ENCODE assay signal across 9 mouse cellular contexts in genomic region chr8:110671309-110671708, GRCm38 (mm10). TPM values are rescaled to one million over a fixed set of nuclear protein-coding genes. Genes with fewer than 3 reads are reported as not detected.
A peak's percentile ranks its signal among the peaks of the same experiment; 100 is the strongest.
DNase-seq lines count a peak whose midpoint lies in the region; ATAC-seq and TF ChIP-seq lines count a peak whose summit lies in the region.
"Had no signal": no experiment of that assay in that cellular context is flagged by ENCODE, and none has a peak within 500 bp of the region (broad histone marks: within the 10 kb centered on the region; RNA-seq: fewer than 3 reads in every experiment).

No protein-coding gene starts in this region.

- H3K9me3 ChIP-seq in forebrain, postnatal 0 days (ENCODE audit: low read length): no peaks in the 10 kb centered on the region
- no peaks in the 10 kb centered on the region for H3K9me3 ChIP-seq in forebrain, embryonic 11.5 days (ENCODE audit: control insufficient read depth, low read length)

- no peaks in the 10 kb centered on the region for H3K4me1 ChIP-seq in forebrain, postnatal 0 days (ENCODE audit: insufficient read depth)
- H3K4me1 ChIP-seq in forebrain, embryonic 11.5 days (replicated peaks; ENCODE audit: control insufficient read depth, insufficient read depth, low read length): no peaks in the 10 kb centered on the region

- TF ChIP-seq CTCF in forebrain, postnatal 0 days (IDR thresholded peaks at IDR 0.05; ENCODE audit: low read depth): 0 out of 2 replicates have a peak, but pooled peaks have one; percentile 2
- no peak for TF ChIP-seq CTCF in brain, embryonic 14.5 days (IDR thresholded peaks at IDR 0.05; ENCODE audit: borderline replicate concordance, extremely low read depth, insufficient read depth, insufficient read length)

- TF ChIP-seq POLR2A in brain, embryonic 14.5 days (IDR thresholded peaks at IDR 0.05; ENCODE audit: borderline replicate concordance, extremely low read depth, insufficient read depth, insufficient read length, poor library complexity, severe bottlenecking): no peak

- H3K4me3 ChIP-seq in forebrain, postnatal 0 days (ENCODE audit: low read depth, low read length): no peak overlapping the region
- H3K4me3 ChIP-seq in forebrain, embryonic 11.5 days (ENCODE audit: low read depth, low read length): no peak overlapping the region

- ATAC-seq in forebrain, postnatal 0 days: no peak
- no peak for ATAC-seq in forebrain, embryonic 11.5 days (replicated peaks; ENCODE audit: low FRiP score)

- peaks cover 26% of the 10 kb centered on the region for H3K36me3 ChIP-seq in forebrain, postnatal 0 days (ENCODE audit: insufficient read depth)
- no peaks in the 10 kb centered on the region; the same call in 1 of the 2 replicates for H3K36me3 ChIP-seq in forebrain, embryonic 11.5 days (ENCODE audit: control insufficient read depth, insufficient read depth, low read length)

- H3K4me2 ChIP-seq in forebrain, postnatal 0 days (ENCODE audit: low read depth): no peak overlapping the region
- no peak overlapping the region for H3K4me2 ChIP-seq in forebrain, embryonic 11.5 days (ENCODE audit: low read depth, low read length, severe bottlenecking)

- H3K9ac ChIP-seq in forebrain, postnatal 0 days: no peak overlapping the region
- H3K9ac ChIP-seq in forebrain, embryonic 11.5 days (ENCODE audit: low read length): no peak overlapping the region

- 68% methylated on average over 6 of the region's 6 CpGs for WGBS in forebrain, postnatal 0 days
- 87% methylated on average over 6 of the region's 6 CpGs for WGBS in forebrain, embryonic 11.5 days

- peak; percentile 51 for DNase-seq in forebrain, postnatal 0 days
- DNase-seq in forebrain, embryonic 11.5 days (ENCODE audit: low spot score): no peak
- DNase-seq in brain, embryonic 14.5 days (ENCODE audit: low read depth): peak; percentile 25
- peak; percentile 75 for DNase-seq in heart, adult 8-10 months (ENCODE audit: low spot score)
- peak; percentile 78 for DNase-seq in kidney, postnatal 14 days
- peak; percentile 63 for DNase-seq in right cerebral cortex, adult 18-20 months
- no peak for DNase-seq in spleen, postnatal 4 days (ENCODE audit: low spot score in 2 of 2)
- DNase-seq in embryo, embryonic 10.5 days (ENCODE audit: low spot score): no peak

- H3K27ac ChIP-seq in forebrain, postnatal 0 days (ENCODE audit: low read depth, low read length): peak overlapping the region; percentile 2; the same call in 1 of the 2 replicates
- no peak overlapping the region for H3K27ac ChIP-seq in forebrain, embryonic 11.5 days (ENCODE audit: low read depth, low read length)
- H3K27ac ChIP-seq: macrophage had no signal

- no peaks in the 10 kb centered on the region for H3K27me3 ChIP-seq in forebrain, postnatal 0 days (ENCODE audit: insufficient read depth, low read length)
- no peaks in the 10 kb centered on the region for H3K27me3 ChIP-seq in forebrain, embryonic 11.5 days (ENCODE audit: control insufficient read depth, insufficient read depth, low read length)

RNA-seq across cellular contexts. Expression of gene Mtss1l, which starts 50.0 kb away (rescaled TPM):
- 55.2 and 71.1 TPM in 2 replicates for total RNA-seq in forebrain, postnatal 0 days (2014; rRNA removed)
- 42.2 and 49.0 TPM in 2 replicates for polyA plus RNA-seq in forebrain, postnatal 0 days (2015; fragmentation: Nextera tagmentation; extraction: Ambion mirVana)
- 15.8 and 17.6 TPM in 2 replicates for polyA plus RNA-seq in forebrain, embryonic 11.5 days (2014; fragmentation: Nextera tagmentation; extraction: Ambion mirVana)
- 117 and 189 TPM in 2 replicates for polyA plus RNA-seq in brain, embryonic 14.5 days (2012; rRNA removed)
- 10 to 100 TPM; 37.7 to 46.3 (median 39.9) TPM for total RNA-seq in heart, adult 8-10 months (2022)

RNA-seq across cellular contexts. Expression of gene Vac14, which starts 52.9 kb away (rescaled TPM):
- 30.6 and 36.1 TPM in 2 replicates for total RNA-seq in forebrain, postnatal 0 days (2014; rRNA removed)
- polyA plus RNA-seq in forebrain, postnatal 0 days (2015; fragmentation: Nextera tagmentation; extraction: Ambion mirVana): 27.6 and 28.1 TPM in 2 replicates
- polyA plus RNA-seq in forebrain, embryonic 11.5 days (2014; fragmentation: Nextera tagmentation; extraction: Ambion mirVana): 31.8 and 37.3 TPM in 2 replicates
- 45.9 and 48.6 TPM in 2 replicates for polyA plus RNA-seq in brain, embryonic 14.5 days (2012; rRNA removed)
- 10 to 100 TPM; 14.0 to 18.3 (median 16.3) TPM for total RNA-seq in heart, adult 8-10 months (2022)

Comparison
In these comparisons a context has a peak if more than half of its experiments do, and no peak if none do; other contexts are left out.
1. DNase-seq: peak in forebrain, postnatal 0 days (single experiment), brain, embryonic 14.5 days (single experiment), heart, adult 8-10 months (single experiment), kidney, postnatal 14 days (single experiment) and right cerebral cortex, adult 18-20 months (single experiment); none in forebrain, embryonic 11.5 days (single experiment), spleen, postnatal 4 days (0 of 2) and embryo, embryonic 10.5 days (single experiment).